Mouse (Mus musculus): ENCODE measurements around the gene Lkaaear1. TPM values are rescaled to one million over a fixed set of nuclear protein-coding genes. Genes with fewer than 3 reads are reported as not detected.

Gene Lkaaear1
- total RNA-seq, 1 experiment, result not detected

DNA sequence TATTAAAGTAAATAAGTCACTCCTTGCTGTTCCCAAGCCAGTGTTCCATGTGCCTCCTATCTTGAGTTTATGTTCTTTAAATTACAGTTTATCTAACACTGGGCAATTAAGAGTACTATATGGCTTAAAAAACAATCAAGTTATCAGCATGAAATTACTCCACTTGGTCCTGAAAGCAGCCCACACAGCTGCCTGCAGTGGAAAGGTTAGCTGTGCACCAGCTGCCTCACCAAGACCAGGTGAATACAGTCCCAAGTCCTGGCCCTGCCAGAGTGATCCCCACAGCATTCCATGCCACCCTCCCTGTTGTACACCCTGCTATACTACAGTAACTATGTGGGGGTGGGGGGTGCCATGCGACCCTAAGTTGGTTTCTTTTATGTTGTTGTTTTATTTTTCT is 44.7 kb downstream of the Lkaaear1 start:
- Histone ChIP-seq H3K9me3 (ENCODE audit: control insufficient read depth, insufficient read depth, low read depth, low read length) (no peaks in the 10 kb centered on the region), H3K9ac (ENCODE audit: insufficient read depth, low read depth, low read length, poor library complexity, severe bottlenecking) (no peak overlapping the region), H3K4me1 (ENCODE audit: control insufficient read depth in 2 of 2, insufficient read depth in 2 of 2, low read length in 2 of 2, poor library complexity in 1 of 2) (peaks cover 0 to 3% of the 10 kb centered on the region in 2 experiments; a peak in 1 of 4 replicates), H3K27ac (ENCODE audit: insufficient read depth, low read depth, low read length, poor library complexity, severe bottlenecking) (no peak overlapping the region), H3K4me3 (ENCODE audit: insufficient read depth in 1 of 2, low read depth in 1 of 2, low read length in 2 of 2, poor library complexity in 1 of 2, severe bottlenecking in 1 of 2) (no peak overlapping the region), H3K36me3 (ENCODE audit: control insufficient read depth, insufficient read depth, low read length, poor library complexity, severe bottlenecking) (peaks cover 37% of the 10 kb centered on the region)
- TF ChIP-seq CHD2 (IDR thresholded peaks at IDR 0.05; ENCODE audit: low read depth, low read length), result no peak
- TF ChIP-seq ZC3H11A (IDR thresholded peaks at IDR 0.05; ENCODE audit: borderline replicate concordance, low read depth, low read length), result no peak
- TF ChIP-seq ZNF384 (IDR thresholded peaks at IDR 0.05; ENCODE audit: low read depth, low read length), result no peak
- no peak for DNase-seq (ENCODE audit: low read depth, low spot score)
- in situ Hi-C loops (cut with MboI; ENCODE audit: low sequenced_read_pairs in 2 of 2, unreplicated experiment in 2 of 2), result no loop called here

DNA sequence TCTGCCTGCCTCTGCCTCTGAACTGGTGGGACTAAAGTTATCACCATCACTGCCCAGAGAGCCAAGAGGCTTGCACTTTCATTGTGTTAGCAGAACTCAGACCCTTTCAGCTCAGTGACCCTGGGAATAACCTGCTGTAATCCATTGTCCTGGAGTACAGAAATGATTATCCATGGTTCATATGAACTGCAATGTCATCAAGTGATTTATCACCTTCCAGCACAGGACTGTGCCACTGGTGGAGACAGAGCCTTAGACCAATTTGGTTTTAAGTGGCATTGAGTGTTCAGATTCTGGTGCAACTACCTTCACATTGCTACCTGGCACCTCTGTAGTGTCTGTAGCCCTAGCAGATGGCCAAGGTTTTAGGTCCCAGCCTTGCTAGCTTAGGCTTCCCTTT is 45.2 kb downstream of the Lkaaear1 start:
- in situ Hi-C loops (cut with MboI; ENCODE audit: low sequenced_read_pairs in 2 of 2, unreplicated experiment in 2 of 2), result no loop called here
- no peak for TF ChIP-seq MAFK (IDR thresholded peaks at IDR 0.05; ENCODE audit: insufficient read depth, low read depth, low read length)
- TF ChIP-seq HCFC1 (IDR thresholded peaks at IDR 0.05; ENCODE audit: borderline replicate concordance, insufficient read depth, low read length), result no peak
- no peak for TF ChIP-seq ZC3H11A (IDR thresholded peaks at IDR 0.05; ENCODE audit: borderline replicate concordance, low read depth, low read length)
- no peak for TF ChIP-seq CHD2 (IDR thresholded peaks at IDR 0.05; ENCODE audit: low read depth, low read length)
- no peak for TF ChIP-seq ZNF384 (IDR thresholded peaks at IDR 0.05; ENCODE audit: low read depth, low read length)
- peaks cover 41% of the 10 kb centered on the region for H3K36me3 ChIP-seq (ENCODE audit: control insufficient read depth, insufficient read depth, low read length, poor library complexity, severe bottlenecking)

DNA sequence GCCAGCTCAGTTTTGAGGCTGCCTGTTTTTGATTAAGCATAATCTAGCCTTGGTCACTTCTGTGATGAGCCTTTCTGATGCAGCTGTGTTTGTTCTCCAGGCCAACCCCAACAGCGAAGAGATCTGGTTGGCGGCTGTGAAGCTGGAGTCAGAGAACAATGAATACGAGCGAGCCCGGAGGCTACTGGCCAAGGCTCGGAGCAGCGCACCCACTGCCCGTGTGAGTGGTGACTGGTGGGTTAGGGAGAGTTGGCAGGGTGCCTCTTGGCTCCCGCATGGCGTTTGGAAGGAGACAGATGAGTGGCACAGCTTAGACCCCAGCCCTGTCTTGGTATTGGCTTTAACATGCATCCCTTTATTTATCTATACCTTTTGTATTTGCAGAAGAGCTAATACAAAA is 49.3 kb downstream of the Lkaaear1 start:
- no peaks in the 10 kb centered on the region for H3K4me1 ChIP-seq (ENCODE audit: control insufficient read depth in 2 of 2, insufficient read depth in 2 of 2, low read length in 2 of 2, poor library complexity in 1 of 2)

More for the DNA sequence above, 45.2 kb downstream of the Lkaaear1 start:
- H3K9ac ChIP-seq (ENCODE audit: insufficient read depth, low read depth, low read length, poor library complexity, severe bottlenecking), result no peak overlapping the region
- no peak for DNase-seq (ENCODE audit: low read depth, low spot score)
- no peak overlapping the region for H3K27ac ChIP-seq (ENCODE audit: insufficient read depth, low read depth, low read length, poor library complexity, severe bottlenecking)
- H3K4me1 ChIP-seq (ENCODE audit: control insufficient read depth in 2 of 2, insufficient read depth in 2 of 2, low read length in 2 of 2, poor library complexity in 1 of 2), result peaks cover 0 to 3% of the 10 kb centered on the region in 2 experiments; a peak in 1 of 4 replicates
- no peak overlapping the region for H3K4me3 ChIP-seq (ENCODE audit: insufficient read depth in 1 of 2, low read depth in 1 of 2, low read length in 2 of 2, poor library complexity in 1 of 2, severe bottlenecking in 1 of 2)
- no peaks in the 10 kb centered on the region for H3K9me3 ChIP-seq (ENCODE audit: control insufficient read depth, insufficient read depth, low read depth, low read length)

More for the DNA sequence above, 49.3 kb downstream of the Lkaaear1 start:
- in situ Hi-C loops (cut with MboI; ENCODE audit: low sequenced_read_pairs in 2 of 2, unreplicated experiment in 2 of 2), result no loop called here
- TF ChIP-seq ZC3H11A (IDR thresholded peaks at IDR 0.05; ENCODE audit: borderline replicate concordance, low read depth, low read length) (no peak), ZNF384 (IDR thresholded peaks at IDR 0.05; ENCODE audit: low read depth, low read length) (no peak), HCFC1 (IDR thresholded peaks at IDR 0.05; ENCODE audit: borderline replicate concordance, insufficient read depth, low read length) (no peak), MAFK (IDR thresholded peaks at IDR 0.05; ENCODE audit: insufficient read depth, low read depth, low read length) (no peak), CHD2 (IDR thresholded peaks at IDR 0.05; ENCODE audit: low read depth, low read length) (no peak)
- H3K36me3 ChIP-seq (ENCODE audit: control insufficient read depth, insufficient read depth, low read length, poor library complexity, severe bottlenecking), result peaks cover 42% of the 10 kb centered on the region
- H3K9me3 ChIP-seq (ENCODE audit: control insufficient read depth, insufficient read depth, low read depth, low read length), result no peaks in the 10 kb centered on the region
- H3K27ac ChIP-seq (ENCODE audit: insufficient read depth, low read depth, low read length, poor library complexity, severe bottlenecking), result no peak overlapping the region
- no peak overlapping the region for H3K4me3 ChIP-seq (ENCODE audit: insufficient read depth in 1 of 2, low read depth in 1 of 2, low read length in 2 of 2, poor library complexity in 1 of 2, severe bottlenecking in 1 of 2)
- no peak overlapping the region for H3K9ac ChIP-seq (ENCODE audit: insufficient read depth, low read depth, low read length, poor library complexity, severe bottlenecking)
- no peak for DNase-seq (ENCODE audit: low read depth, low spot score)

Other genes with a start within 250 kb of the Lkaaear1 start
- 4.4 and 5.1 TPM in 2 replicates for gene Zbtb46, start 239.0 kb downstream of the Lkaaear1 start, total RNA-seq (2012; rRNA removed)
- 0.36 and 0.53 TPM in 2 replicates for gene Abhd16b, start 205.2 kb downstream of the Lkaaear1 start, total RNA-seq (2012; rRNA removed)
- 111 TPM in 2 replicates for gene Tpd52l2, start 201.3 kb downstream of the Lkaaear1 start, total RNA-seq (2012; rRNA removed)
- 67.2 and 87.6 TPM in 2 replicates for gene Dnajc5, start 178.0 kb downstream of the Lkaaear1 start, total RNA-seq (2012; rRNA removed)
- 24.0 and 34.5 TPM in 2 replicates for gene Uckl1, start 113.5 kb downstream of the Lkaaear1 start, total RNA-seq (2012; rRNA removed)
- gene Prpf6, start 106.6 kb downstream of the Lkaaear1 start, total RNA-seq (2012; rRNA removed), result 58.7 and 67.8 TPM in 2 replicates
- gene Zfp512b, start 105.6 kb downstream of the Lkaaear1 start, total RNA-seq (2012; rRNA removed), result 38.2 and 50.7 TPM in 2 replicates
- gene Samd10, start 99.2 kb downstream of the Lkaaear1 start, total RNA-seq (2012; rRNA removed), result 3.4 TPM in 2 replicates
- 1.8 and 9.3 TPM in 2 replicates for gene Gm29797, start 41.4 kb downstream of the Lkaaear1 start, total RNA-seq (2012; rRNA removed)
- gene Sox18, start 26.8 kb downstream of the Lkaaear1 start, total RNA-seq (2012; rRNA removed), result 0.36 and 0.42 TPM in 2 replicates
- 11.4 and 23.0 TPM in 2 replicates for gene Tcea2, start 18.1 kb downstream of the Lkaaear1 start, total RNA-seq (2012; rRNA removed)
- gene Rgs19, start 4.5 kb downstream of the Lkaaear1 start, total RNA-seq (2012; rRNA removed), result 27.3 and 31.7 TPM in 2 replicates
- 2.9 and 3.0 TPM in 2 replicates for gene Oprl1, start 16.6 kb upstream of the Lkaaear1 start, total RNA-seq (2012; rRNA removed)
- gene Myt1, start 64.9 kb upstream of the Lkaaear1 start, total RNA-seq (2012; rRNA removed), result 0.09 TPM in 1 of 2 replicates, not detected in the other
- 11.8 and 15.7 TPM in 2 replicates for gene Pcmtd2, start 139.4 kb upstream of the Lkaaear1 start, total RNA-seq (2012; rRNA removed)
- 21.3 and 26.9 TPM in 2 replicates for gene Polr3k, start 165.9 kb upstream of the Lkaaear1 start, total RNA-seq (2012; rRNA removed)

Measured in ES-E14 (cell line).